Mouse (Mus musculus) left cerebral cortex, postnatal 25 days (tissue): ENCODE measurements around the gene Ereg. TPM values are rescaled to one million over a fixed set of nuclear protein-coding genes. Genes with fewer than 3 reads are reported as not detected.
A peak's percentile ranks its signal among the peaks of the same experiment; 100 is the strongest.

Experiments used
- DNase-seq, 2 experiments: peaks; one replicate each; pipeline ENCODE4 v3.0.0; 2022; ENCODE audit warnings: low spot score in 2 of 2, mixed read lengths in 1 of 2
- intact Hi-C: fragments of 180-260 bp; cut with DNase I; formaldehyde crosslinking; loops from one replicate; pipeline ENCODE4 v1.15.1; 2025
- total RNA-seq, 2 experiments: library from RNA; stranded (reverse); gene quantifications; 2 replicates each; pipeline ENCODE4 v1.2.3; 2021

Gene Ereg
- total RNA-seq: not detected

DNA sequence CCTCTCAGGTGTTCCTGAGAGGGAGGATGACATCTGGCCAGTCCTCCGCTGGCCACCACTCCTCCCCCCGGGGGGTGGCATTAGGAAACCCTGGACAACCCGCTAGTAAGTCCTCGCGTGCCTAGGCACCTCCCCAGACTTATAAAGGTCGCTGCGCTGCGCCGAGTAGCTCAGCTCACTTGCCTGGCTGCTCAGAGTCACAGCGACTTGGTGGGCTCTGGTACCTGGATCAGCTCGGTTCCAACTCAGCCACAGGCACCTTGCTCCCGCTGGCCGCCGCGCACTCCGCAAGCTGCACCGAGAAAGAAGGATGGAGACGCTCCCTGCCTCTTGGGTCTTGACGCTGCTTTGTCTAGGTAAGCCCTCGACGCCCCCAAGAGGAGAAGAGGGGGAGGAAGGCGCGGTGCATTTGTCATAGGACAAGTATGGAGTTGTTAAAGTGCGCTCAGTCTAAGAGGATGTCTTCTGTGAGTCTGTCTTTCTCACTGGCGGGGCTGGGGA lies at the start of gene Ereg:
TSS of gene Ereg (plus strand) at position 173 of the 501 bp plus-strand sequence.
- DNase-seq: peak in 1 of 2 experiments; percentile 3
- intact Hi-C loops: no loop called here

DNA sequence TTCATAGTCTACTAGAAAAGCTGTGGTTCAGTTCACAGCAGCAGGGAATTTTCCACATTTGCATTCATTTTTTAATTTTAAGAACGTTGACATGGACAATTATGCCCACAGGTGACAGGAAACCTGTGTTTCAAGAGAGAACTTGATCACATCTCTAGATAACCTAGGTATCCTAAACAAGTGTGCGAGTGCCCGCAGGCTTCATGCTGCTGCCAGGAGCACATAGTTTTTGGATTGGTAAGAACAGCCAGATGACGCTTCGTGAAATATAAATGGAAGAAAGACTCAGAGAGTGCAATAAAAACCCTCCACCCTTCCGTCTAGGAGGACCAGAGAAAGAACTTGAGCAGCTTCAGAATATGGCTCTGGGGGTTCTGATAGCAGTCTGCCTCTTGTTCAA lies 47.3 kb upstream of the Ereg start, which contains the start of gene Epgn:
TSS of gene Epgn (plus strand) at position 301 of the 400 bp plus-strand sequence.
- no peak for DNase-seq
- intact Hi-C loops: no loop called here

DNA sequence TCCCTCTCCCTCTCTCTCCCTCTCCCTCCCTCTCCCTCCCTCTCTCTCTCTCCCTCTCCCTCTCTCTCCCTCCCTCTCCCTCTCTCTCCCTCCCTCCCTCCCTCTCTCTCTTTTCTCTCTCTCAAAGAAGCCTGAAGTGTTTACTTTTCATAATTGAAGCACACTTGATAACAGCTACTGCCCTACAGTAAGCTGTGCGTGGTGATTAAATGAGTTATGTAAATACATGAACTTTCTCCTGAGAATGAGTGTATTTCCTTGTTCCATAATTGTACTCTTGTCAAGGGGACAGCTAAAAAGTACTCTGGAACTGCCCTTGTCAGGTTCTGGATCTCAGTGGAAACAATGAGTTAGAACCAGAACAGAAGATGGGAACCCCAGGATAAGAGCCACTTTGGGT lies 46.6 kb upstream of the Ereg start:
- DNase-seq: no peak
- intact Hi-C loops: no loop called here

DNA sequence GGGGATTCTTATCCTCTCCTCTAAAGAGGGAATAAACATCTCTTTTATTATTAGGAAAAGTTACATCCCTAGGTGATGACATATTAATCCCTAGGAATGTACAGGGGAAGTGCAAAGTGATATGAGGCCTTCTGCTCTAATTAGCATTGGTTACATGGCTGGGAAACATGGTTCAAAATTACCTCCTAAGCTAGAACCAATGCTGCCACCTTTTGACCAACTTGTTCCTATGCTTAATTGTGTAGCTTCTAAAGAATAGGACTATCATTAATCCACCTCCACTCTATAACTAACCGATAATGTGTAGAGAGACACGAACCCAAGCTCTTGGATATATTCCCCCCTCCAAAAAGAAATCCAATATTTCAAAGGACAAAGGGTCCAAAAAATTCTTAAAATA lies 43.8 kb upstream of the Ereg start:
- intact Hi-C loops: no loop called here
- no peak for DNase-seq

DNA sequence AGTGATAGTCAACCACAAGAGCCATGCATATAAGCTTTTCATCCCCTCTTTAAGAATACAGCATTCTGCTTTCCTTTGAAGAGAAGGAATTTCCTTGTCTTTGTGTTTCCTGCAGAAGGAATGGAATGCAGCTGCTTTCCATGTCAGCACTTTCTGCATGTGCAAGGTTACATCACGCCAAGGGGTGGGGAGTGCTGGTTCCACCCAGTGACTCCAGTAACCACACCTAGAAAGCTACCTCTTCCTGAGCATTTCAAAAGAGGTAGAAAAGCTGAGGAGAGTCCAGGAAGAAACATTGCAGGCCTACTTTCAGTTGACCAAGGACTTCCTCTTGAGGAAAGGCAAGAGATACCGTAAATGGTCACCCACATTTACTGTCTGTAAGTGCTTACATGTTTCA lies 39.1 kb upstream of the Ereg start:
- intact Hi-C loops: no loop called here
- no peak for DNase-seq

DNA sequence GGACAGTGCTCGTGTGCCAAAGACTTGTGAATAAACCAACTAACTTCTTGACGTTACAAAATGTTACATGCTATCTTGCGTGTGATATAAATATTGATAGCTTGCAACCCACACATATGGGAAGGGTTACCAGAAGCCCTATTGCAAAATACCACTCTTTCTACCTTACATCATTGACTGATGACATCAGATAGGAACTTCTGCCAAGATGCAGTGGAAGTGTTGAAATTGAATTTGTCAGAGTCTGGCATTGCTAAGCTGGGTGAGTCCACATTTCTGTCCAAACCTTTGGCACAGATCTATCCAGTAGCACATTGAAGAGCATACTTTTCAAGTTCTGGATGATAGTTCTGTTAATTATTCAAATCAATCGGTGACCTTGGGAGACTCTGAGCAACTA lies 37.8 kb upstream of the Ereg start:
- no peak for DNase-seq
- intact Hi-C loops: no loop called here

DNA sequence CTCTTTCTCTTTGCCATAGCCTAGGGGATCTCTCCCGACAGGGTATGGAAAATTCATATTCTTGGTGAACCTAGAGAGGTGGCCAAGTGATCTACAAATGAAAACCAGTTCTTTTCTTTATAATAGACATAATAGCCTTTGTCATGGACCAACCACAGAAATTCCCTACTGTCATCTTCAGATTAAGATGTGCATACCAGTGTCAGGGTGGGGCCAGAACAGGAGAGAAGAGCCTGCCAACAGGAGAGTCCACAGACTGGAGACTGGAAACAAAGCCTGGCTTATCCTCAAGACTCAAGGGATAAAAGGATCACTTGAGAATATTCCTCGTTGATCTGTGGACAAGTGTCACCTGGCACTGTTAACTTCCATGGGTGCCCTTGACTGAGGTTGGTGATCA lies 36.7 kb upstream of the Ereg start:
- intact Hi-C loops: no loop called here
- DNase-seq: no peak

DNA sequence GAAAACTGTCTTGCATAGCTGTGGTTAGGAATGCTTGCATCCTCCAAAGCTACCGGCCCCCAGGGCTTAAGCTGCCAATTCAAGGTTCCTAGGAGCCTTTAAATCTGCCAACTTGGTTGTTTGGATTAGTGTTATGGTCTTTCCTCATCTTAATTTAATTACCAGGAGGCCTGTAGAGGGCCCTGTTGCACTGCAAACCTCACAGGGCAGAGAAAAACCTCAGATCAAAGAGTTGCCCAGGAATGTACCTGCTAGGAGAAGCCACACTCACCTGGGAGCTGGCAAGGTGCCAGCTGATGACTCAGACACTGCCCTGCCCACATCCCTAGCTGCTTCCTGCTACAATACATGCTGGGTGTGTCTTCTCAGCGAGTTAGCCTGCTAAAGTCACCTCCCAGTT lies 35.9 kb upstream of the Ereg start:
- intact Hi-C loops: no loop called here
- DNase-seq: no peak

DNA sequence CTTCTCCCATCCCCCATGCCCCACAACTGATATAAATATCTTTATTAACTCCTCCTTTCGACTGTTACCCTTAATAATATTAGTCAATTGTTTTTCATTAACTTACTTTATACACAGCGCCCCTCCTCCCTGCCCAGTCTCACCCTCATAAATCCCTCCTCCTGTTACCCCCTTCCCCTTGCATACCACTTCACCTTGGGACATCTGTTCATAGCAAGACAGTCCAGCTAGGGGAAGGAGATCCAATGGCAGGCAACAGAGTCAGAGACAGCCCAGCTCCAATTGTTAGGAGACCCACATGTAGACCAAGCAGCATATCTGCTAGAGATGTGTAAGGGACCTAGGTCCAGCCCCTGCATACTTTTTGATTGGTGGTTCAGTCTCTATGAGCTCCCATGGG lies 35.5 kb upstream of the Ereg start:
- DNase-seq: no peak
- intact Hi-C loops: no loop called here

DNA sequence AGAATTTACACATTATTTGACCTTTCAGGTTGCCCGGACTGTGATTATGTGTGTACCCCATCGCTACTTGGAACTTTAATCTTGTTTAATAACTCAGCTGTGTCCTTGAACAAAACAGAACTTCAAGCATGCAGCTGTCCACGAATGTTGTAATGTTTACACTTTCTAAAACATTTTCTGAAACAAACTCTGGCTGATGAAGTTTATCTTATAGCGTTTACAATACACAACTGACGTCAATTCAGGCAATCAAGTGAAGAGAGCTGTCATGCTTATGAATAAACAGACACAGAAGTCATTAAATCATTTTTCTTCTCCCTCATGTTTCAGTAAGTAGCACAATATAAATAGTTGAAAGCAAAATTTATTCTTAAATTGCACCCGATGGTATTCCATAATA lies 26.4 kb upstream of the Ereg start:
- intact Hi-C loops: no loop called here
- no peak for DNase-seq

DNA sequence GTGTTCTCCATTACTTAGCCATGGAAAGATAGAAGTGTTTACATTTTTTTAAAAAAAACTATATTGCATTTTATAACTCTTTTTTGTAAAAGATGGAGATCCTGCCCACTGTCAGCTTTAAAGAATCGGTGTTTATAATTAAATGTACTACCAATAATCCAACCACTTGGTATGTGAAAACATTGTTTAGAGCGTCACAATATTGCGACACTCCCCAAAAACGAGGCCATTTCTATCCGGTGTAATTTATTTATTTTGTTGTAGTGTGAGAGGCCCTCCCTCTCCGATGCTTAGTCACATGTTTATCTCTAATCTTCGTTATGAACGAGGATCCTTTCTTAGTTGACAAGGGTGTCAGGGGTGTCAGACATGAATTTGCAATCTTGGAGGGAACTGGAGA lies 26.0 kb upstream of the Ereg start:
- intact Hi-C loops: no loop called here

DNA sequence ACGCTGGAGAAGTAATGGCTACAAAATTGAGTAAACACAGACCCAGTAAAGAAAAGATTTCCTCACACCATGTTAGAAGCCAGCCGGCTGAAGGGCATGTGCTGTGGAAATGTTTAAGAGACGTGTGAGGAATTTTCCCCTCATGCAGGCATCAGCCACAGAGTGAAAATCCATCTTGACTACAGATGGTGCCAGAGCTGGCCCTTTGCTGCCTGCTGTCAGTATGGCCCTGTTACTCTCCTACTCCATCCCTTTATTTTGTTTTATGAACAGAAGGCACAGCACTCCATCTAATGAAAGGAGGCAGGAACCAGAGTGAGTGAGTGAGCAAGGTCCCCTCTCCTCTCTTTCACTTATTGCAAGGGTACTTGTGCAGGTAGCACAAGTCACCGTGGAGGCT lies 2.1 kb upstream of the Ereg start:
- no peak for DNase-seq
- intact Hi-C loops: no loop called here

More for the DNA sequence above, 26.0 kb upstream of the Ereg start:
- DNase-seq: no peak

DNA sequence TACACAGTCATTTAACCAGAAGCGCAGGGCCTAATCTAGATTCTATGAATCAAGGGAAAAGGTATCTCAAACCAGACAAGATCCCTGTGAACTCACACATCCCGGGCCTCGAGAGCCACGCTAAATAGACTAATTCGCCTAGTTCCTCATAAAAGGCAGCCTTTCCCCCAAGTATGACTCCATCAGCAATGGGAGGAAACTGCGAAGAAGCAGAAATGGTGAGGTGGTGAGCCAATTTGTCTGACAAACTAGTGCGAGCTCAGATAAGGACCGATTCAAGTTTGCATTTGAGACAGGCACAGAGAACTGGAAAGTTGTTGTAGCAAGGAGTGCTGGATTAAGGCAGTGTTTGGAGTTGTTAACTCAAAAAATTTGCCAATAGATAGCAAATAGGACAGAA lies 796 bp upstream of the Ereg start:
- no peak for DNase-seq
- intact Hi-C loops: no loop called here

DNA sequence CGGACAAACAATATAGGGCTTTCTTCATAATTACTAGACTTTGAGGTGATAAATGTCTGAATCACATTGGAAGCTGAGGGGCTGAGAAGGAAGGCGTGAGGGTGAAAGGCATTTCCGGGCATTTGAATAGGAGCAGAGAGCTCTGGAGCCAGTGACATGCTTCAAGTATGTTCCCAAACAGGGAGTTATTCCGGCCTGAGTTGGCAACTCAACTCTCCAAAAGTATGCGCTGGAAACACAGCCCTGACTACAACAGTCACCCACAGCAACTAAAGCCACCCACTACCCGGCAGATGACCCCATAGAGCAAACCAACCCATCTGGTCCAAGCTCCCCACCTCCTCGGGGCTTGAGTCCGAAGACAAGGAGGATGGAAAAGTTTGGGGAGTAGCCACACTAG lies 396 bp upstream of the Ereg start:
- DNase-seq: no peak
- intact Hi-C loops: no loop called here

DNA sequence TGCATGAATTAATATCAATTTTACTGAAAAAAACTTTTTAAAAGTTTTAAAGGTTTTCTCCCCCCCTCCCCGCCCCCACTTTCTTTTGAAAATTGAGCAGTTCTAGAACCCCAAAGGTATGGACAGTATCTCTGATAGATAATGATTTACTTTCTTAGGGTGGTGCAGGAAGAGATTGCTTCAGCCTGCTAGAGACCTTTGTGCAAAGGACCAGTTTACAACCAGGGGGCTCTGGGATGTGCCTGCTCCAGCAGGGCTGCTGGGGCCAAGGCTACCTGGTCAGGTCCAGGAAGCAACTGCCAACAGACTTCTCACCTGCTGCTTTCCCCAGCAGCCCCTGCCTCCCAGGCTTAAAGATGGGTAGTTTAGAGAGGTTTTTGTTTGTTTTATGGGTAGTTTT lies 599 bp downstream of the Ereg start:
- intact Hi-C loops: no loop called here
- DNase-seq: no peak

DNA sequence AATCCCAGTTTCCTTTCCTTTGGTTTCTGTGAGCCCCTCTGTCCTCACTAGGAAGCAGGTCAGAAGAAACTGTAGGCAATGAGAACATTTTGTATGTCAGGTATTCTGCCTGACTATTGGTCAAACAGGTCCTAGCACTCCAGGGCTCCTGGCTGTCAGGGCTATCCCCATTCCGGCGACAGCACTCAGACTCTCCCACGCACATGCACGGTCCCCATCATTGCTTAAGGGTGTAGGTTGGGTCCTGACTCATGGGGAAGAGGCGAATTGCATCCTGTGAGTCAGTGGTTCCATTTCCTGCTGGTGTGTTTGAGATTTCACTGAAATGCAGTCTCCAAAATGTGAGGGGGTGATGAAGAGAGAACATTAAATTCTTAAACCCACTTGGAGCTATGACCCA lies 8.6 kb downstream of the Ereg start:
- DNase-seq: peak in 1 of 2 experiments; percentile 63
- intact Hi-C loops: no loop called here

DNA sequence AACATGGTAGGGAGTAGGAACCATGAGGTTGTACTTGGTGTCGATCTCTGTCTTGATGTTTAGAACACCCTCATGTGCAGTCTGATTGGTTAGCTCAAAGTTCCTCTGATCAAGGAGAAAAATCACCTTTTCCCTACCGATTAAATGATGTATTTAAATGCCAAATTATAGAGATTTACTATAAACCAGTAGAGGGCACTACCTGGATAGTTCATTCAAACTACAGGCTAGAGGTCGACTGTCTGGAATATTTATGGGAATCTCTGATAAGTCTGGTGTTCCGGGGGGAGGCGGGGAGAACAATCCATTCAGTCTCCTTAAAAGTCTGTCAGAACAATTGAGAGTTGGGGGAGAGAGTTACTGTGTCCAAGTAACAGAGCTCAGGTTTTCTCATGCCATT lies 10.9 kb downstream of the Ereg start:
- DNase-seq: no peak
- intact Hi-C loops: no loop called here

DNA sequence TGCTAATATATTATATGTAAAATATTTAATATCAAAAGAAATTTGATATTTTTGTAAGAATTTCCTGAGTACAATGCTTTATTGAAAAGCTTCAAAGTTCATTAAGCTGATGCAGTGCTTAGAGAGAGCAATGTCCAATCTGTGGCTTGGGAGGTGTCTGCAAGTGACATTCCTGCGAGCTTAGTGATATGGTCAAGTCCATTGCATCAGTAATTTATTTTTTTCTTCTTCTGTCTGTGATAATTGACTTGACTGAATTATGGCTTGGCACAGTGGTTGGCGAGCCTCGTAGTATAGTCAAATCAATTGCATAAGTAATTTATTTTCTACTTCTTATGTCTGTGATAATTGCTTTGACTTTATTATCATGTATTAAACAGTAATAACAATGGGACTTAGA lies 15.9 kb downstream of the Ereg start:
- intact Hi-C loops: no loop called here
- no peak for DNase-seq

DNA sequence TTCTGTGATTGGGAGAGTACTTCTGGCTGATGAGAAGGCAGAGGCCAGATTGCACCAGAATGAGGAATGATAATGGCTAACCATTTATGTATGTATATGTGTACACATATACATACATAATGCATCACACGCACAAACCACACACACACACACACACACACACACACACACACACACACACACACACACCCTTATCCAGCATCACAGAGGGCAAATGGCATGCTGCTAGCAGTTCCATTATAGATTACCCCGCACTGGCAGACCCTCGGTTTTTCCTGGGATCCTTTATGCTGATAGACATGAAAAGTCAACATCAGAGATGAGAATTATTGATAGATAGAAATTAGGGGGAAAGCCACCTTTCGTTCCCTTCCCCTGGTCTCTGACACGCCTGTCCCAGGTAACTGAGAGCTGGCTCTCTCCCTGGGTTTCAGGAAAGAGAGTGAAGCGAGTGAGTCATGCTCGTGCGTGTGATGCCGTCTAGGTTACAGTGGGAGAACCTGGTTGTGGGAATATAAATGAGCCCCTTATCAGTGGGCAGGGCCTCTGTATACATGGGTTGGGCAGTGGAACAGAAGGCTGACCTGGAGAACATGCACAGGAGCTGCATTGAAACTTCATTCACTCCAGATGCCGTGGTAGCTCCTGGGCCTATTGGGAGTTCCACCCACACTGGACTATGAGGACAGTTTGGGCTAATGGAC lies 23.6 kb downstream of the Ereg start:
- intact Hi-C loops: no loop called here
- DNase-seq: no peak

DNA sequence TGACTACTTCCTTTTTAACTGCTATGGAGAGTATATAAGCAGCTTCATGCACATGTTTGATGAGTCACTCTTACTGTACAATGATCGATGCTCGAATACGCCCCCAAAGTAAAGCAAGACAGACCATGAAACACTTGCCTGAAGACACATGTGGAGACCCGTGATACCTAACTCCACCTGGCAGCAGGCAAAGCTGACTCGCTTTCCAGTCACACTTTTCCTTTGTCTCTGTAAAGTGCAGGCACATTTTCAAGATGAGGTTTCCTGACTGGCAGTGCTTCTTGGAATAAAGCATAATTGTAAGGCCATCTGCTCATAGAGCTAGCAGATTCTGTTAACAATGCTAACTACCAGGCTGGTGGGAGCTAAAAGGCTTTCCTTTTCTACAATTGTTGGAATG lies 27.3 kb downstream of the Ereg start:
- DNase-seq: peak in 1 of 2 experiments; percentile 39
- intact Hi-C loops: no loop called here

DNA sequence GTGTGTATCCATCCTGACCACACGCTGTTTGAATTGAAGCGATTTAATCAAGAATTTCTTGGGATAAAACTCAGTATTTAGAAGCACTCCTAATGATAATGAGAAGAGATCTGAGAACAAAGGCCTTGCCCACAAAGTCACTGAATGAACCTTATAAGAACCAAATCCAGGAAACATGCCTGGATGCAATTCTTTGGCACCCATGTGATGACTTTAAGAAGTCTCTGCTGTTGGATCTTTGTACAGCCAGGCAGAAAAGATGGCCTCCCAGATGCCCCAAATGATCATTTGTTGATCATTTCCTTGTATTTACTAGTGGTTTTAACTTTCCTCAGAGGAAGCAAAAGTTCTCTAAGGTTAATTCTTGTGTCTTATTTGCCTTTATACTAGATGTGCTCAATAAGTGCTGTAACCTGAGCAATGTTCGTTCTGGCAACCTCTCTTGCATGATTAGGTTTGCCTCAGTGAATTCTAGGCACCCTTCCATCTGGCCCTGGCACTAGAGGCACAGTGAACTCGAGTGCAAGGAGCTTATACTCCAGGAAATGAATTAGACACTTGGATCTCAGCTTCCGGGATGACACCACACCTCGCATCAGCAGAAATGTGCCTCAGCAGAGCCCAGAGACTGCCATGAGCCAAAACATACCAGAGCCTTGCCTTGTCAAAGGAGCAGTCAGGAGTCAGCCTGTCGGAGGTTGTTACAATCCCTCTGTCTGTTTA lies 29.7 kb downstream of the Ereg start:
- intact Hi-C loops: no loop called here
- no peak for DNase-seq
